In genomic region chr9:119706700-119707099, GRCm38 (mm10) we compare ENCODE assay signal across 9 mouse cellular contexts. TPM values are rescaled to one million over a fixed set of nuclear protein-coding genes. Genes with fewer than 3 reads are reported as not detected.
DNase-seq lines count a peak whose midpoint lies in the region; ATAC-seq lines count a peak whose summit lies in the region.
"Had no signal": no experiment of that assay in that cellular context is flagged by ENCODE, and none has a peak within 500 bp of the region (broad histone marks: within the 10 kb centered on the region; RNA-seq: fewer than 3 reads in every experiment).

No protein-coding gene starts in this region.

- no peaks in the 10 kb centered on the region for H3K9me3 ChIP-seq in midbrain, embryonic 10.5 days (replicated peaks)
- no peaks in the 10 kb centered on the region for H3K9me3 ChIP-seq in midbrain, embryonic 16.5 days (replicated peaks; ENCODE audit: control insufficient read depth, low read length, poor library complexity, severe bottlenecking)

- H3K4me2 ChIP-seq in midbrain, embryonic 16.5 days (ENCODE audit: low read length): no peak overlapping the region

- WGBS in midbrain, embryonic 10.5 days: 11% methylated on average over 6 of the region's 6 CpGs
- WGBS in midbrain, embryonic 16.5 days: 15% methylated on average over 6 of the region's 6 CpGs

- ATAC-seq in midbrain, embryonic 16.5 days: no peak
- ATAC-seq in erythroid progenitor cell, adult 5-6 weeks (replicated peaks; ENCODE audit: low FRiP score, poor library complexity, severe bottlenecking): no peak
- ATAC-seq in megakaryocyte, adult 5-6 weeks (ENCODE audit: poor library complexity, severe bottlenecking): no peak

- peak; percentile 71 for DNase-seq in midbrain, embryonic 10.5 days (ENCODE audit: low spot score)
- DNase-seq in adrenal gland, adult 2 months: peak; percentile 65
- DNase-seq in heart, adult 8-10 months (ENCODE audit: low spot score): peak; percentile 14
- peak; percentile 84 for DNase-seq in kidney, postnatal 14 days
- DNase-seq in ovary, adult 18-20 months (ENCODE audit: low spot score): peak; percentile 52

- no peak overlapping the region for H3K27ac ChIP-seq in midbrain, embryonic 10.5 days (replicated peaks)
- H3K27ac ChIP-seq in midbrain, embryonic 16.5 days (ENCODE audit: low read length): no peak overlapping the region

- no peak overlapping the region for H3K4me3 ChIP-seq in midbrain, embryonic 10.5 days
- H3K4me3 ChIP-seq in midbrain, embryonic 16.5 days (ENCODE audit: low read depth, low read length): no peak overlapping the region

- H3K9ac ChIP-seq in midbrain, embryonic 16.5 days (ENCODE audit: low read depth, low read length): no peak overlapping the region

- no peaks in the 10 kb centered on the region for H3K36me3 ChIP-seq in midbrain, embryonic 10.5 days
- no peaks in the 10 kb centered on the region for H3K36me3 ChIP-seq in midbrain, embryonic 16.5 days (ENCODE audit: control insufficient read depth, insufficient read depth, low read length)

- no peaks in the 10 kb centered on the region for H3K4me1 ChIP-seq in midbrain, embryonic 10.5 days
- H3K4me1 ChIP-seq in midbrain, embryonic 16.5 days (ENCODE audit: control insufficient read depth, insufficient read depth, low read length): no peaks in the 10 kb centered on the region

- H3K27me3 ChIP-seq in midbrain, embryonic 10.5 days (ENCODE audit: low read depth, poor library complexity, severe bottlenecking): no peaks in the 10 kb centered on the region
- no peaks in the 10 kb centered on the region; the same call in 1 of the 2 replicates for H3K27me3 ChIP-seq in midbrain, embryonic 16.5 days (ENCODE audit: control insufficient read depth, insufficient read depth, low read depth, low read length)

RNA-seq across cellular contexts. Expression of gene Scn10a, which starts 12.4 kb away (rescaled TPM):
- polyA plus RNA-seq in midbrain, embryonic 10.5 days (2016; fragmentation: Nextera tagmentation; extraction: Ambion mirVana): 0.19 TPM in 1 of 2 replicates, not detected in the other
- polyA plus RNA-seq in midbrain, embryonic 16.5 days (2015; fragmentation: Nextera tagmentation; extraction: Ambion mirVana): 0.05 TPM in 1 of 2 replicates, not detected in the other
- not detected for total RNA-seq in adrenal gland, adult 2 months (2021)
- not detected in 2 replicates for polyA plus RNA-seq in adrenal gland, adult 2 months (2012; rRNA removed)
- total RNA-seq in heart, adult 8-10 months (2022): 1 to 10 TPM in 1 of 4 experiments, under 1 TPM in 3; 0.65 to 1.0 (median 0.74) TPM
- total RNA-seq in erythroid progenitor cell, adult 5-6 weeks (2015; ENCODE audit: low replicate concordance): not detected in 2 replicates
- total RNA-seq in erythroid progenitor cell, adult 5-6 weeks (2017; ENCODE audit: low replicate concordance): not detected in 2 replicates
- not detected in 2 replicates for total RNA-seq in megakaryocyte, adult 5-6 weeks (2015)
- not detected in 2 replicates for total RNA-seq in megakaryocyte, adult 5-6 weeks (2017)
- total RNA-seq: liver, adult 2 months had no signal
- polyA plus RNA-seq: liver, adult 2 months had no signal

Comparison
In these comparisons a context has a peak if more than half of its experiments do, and no peak if none do; other contexts are left out.
1. DNase-seq: peak in every context shown above with its lines; median percentile 84 in kidney, postnatal 14 days; 71 in midbrain, embryonic 10.5 days; 65 in adrenal gland, adult 2 months; 52 in ovary, adult 18-20 months; 14 in heart, adult 8-10 months.